Mouse (Mus musculus) cortical plate, adult 2 months (tissue): ENCODE data around the gene P4hb.

Experiments
- CTCF ChIP-seq: fragments of 200-500 bp; IDR thresholded peaks from 2 replicates; pipeline ENCODE4 v1.5.1; 2011; ENCODE audit warnings: mild to moderate bottlenecking, control low read depth, low read length; ENCODE audit not compliant: insufficient read depth; ENCODE audit errors: extremely low read depth
- POLR2A ChIP-seq: fragments of 200-500 bp; IDR thresholded peaks from 2 replicates; pipeline ENCODE4 v1.6.1; 2011; ENCODE audit warnings: mild to moderate bottlenecking, low read length, control low read depth; ENCODE audit not compliant: insufficient read depth; ENCODE audit errors: extremely low read depth

GRCm38 (mm10) chr11:120535804-120536203, 37.2 kb downstream of the P4hb start:
- no peak for TF ChIP-seq CTCF
- TF ChIP-seq POLR2A, result no peak
